Mouse (Mus musculus) gonadal fat pad, adult 2 months (tissue): ENCODE data around the gene Pced1b. TPM values are rescaled to one million over a fixed set of nuclear protein-coding genes. Genes with fewer than 3 reads are reported as not detected.
"Not testable (repeated sequence)": the region's sequence is repeated elsewhere in the genome, so short reads cannot be mapped to it uniquely, and the experiment has no call there.

Experiments used
- DNase-seq: peaks from one replicate; pipeline ENCODE4 v3.0.0-alpha.2; 2012; ENCODE audit warnings: low read depth
- polyA plus RNA-seq: library from polyadenylated mRNA; depleted of rRNA; stranded (reverse); fragments of >200 nt; gene quantifications from 2 replicates; pipeline ENCODE4 v1.2.3, GENCODE M21; 2012

Gene Pced1b
- polyA plus RNA-seq, 1 experiment, result 28.5 TPM

GRCm38 (mm10) chr15:97342336-97342735, 95.4 kb downstream of the Pced1b start:
- no peak for DNase-seq

GRCm38 (mm10) chr15:97342945-97343344, 96.0 kb downstream of the Pced1b start:
- DNase-seq, result no peak

- no peak for DNase-seq
These were observed 97.0 kb downstream of the Pced1b start for GRCm38 (mm10) chr15:97343921-97344320.

- no peak for DNase-seq
These were observed 98.2 kb downstream of the Pced1b start for GRCm38 (mm10) chr15:97345110-97345509.

GRCm38 (mm10) chr15:97345917-97346316, 99.0 kb downstream of the Pced1b start:
- no peak for DNase-seq

GRCm38 (mm10) chr15:97346413-97346812, 99.5 kb downstream of the Pced1b start:
- no peak for DNase-seq

GRCm38 (mm10) chr15:97346897-97347296, 100.0 kb downstream of the Pced1b start:
- no peak for DNase-seq

GRCm38 (mm10) chr15:97348566-97349315, 101.8 kb downstream of the Pced1b start:
- no peak for DNase-seq

- DNase-seq, result no peak
These were observed 103.6 kb downstream of the Pced1b start for GRCm38 (mm10) chr15:97350528-97350927.

- no peak for DNase-seq
These were observed 104.1 kb downstream of the Pced1b start for GRCm38 (mm10) chr15:97351016-97351415.

GRCm38 (mm10) chr15:97351681-97352080, 104.8 kb downstream of the Pced1b start:
- no peak for DNase-seq

GRCm38 (mm10) chr15:97355676-97356303, 108.9 kb downstream of the Pced1b start:
- no peak for DNase-seq

- DNase-seq, result no peak
These were observed 110.1 kb downstream of the Pced1b start for GRCm38 (mm10) chr15:97357016-97357415.

- DNase-seq, result no peak
These were observed 114.2 kb downstream of the Pced1b start for GRCm38 (mm10) chr15:97360842-97361770.

- DNase-seq, result no peak
These were observed 114.9 kb downstream of the Pced1b start for GRCm38 (mm10) chr15:97361771-97362171.

- not testable (repeated sequence) for DNase-seq
These were observed 117.4 kb downstream of the Pced1b start for GRCm38 (mm10) chr15:97364271-97364670.

- DNase-seq, result no peak
These were observed 118.1 kb downstream of the Pced1b start for GRCm38 (mm10) chr15:97364968-97365367.

GRCm38 (mm10) chr15:97368035-97368608, 121.2 kb downstream of the Pced1b start:
- no peak for DNase-seq

- DNase-seq, result no peak
These were observed 121.7 kb downstream of the Pced1b start for GRCm38 (mm10) chr15:97368631-97369030.

- DNase-seq, result no peak
These were observed 122.2 kb downstream of the Pced1b start for GRCm38 (mm10) chr15:97369144-97369543.

GRCm38 (mm10) chr15:97370880-97371279, 124.0 kb downstream of the Pced1b start:
- no peak for DNase-seq

GRCm38 (mm10) chr15:97372043-97372442, 125.1 kb downstream of the Pced1b start:
- not testable (repeated sequence) for DNase-seq
